Mouse (Mus musculus): ENCODE measurements around the gene B4galt3. TPM values are rescaled to one million over a fixed set of nuclear protein-coding genes. Genes with fewer than 3 reads are reported as not detected.

B4galt3 gene
- total and polyA plus RNA-seq, 2 experiments: 4.8 to 23.9 TPM

DNA sequence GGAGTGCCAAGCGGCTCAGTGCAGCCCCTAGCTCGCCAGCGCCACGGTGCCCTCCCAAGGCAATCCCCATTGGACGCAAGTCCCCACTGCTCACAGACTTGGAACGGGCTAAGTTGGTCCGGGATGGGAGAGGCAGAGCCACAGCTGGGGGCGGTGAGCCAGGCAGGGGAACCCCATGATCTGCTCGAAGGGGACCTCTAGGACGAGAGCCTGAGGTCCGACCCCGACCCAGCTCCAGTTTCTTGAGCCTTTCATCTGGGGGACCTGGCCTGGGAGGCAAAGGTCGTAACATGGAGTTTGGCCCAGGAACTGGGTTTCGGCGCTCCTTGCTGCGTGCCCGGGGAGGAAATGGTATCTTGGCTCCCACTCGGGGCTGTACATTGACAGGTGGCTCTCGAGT is 16.4 kb downstream of the B4galt3 start:
- H3K9ac ChIP-seq (ENCODE audit: low read depth, low read length): no peak overlapping the region
- peaks cover 7% of the 10 kb centered on the region; the same call in 1 of the 2 replicates for H3K79me2 ChIP-seq (ENCODE audit: control insufficient read depth, insufficient read depth, low read length)
- peaks cover 3% of the 10 kb centered on the region for H3K4me1 ChIP-seq (ENCODE audit: control insufficient read depth, insufficient read depth, low read length)
- H3K27ac ChIP-seq (replicated peaks; ENCODE audit: insufficient read depth, low read depth, low read length): no peak overlapping the region
- 91% methylated on average over 19 of the region's 19 CpGs for WGBS
- TF ChIP-seq CTCF (IDR thresholded peaks at IDR 0.05; ENCODE audit: low read depth, low read length): no peak
- no peak for TF ChIP-seq POLR2A (IDR thresholded peaks at IDR 0.05; ENCODE audit: extremely low read depth, insufficient read depth, low read length)
- H3K27me3 ChIP-seq (ENCODE audit: control insufficient read depth, insufficient read depth, low read length): no peaks in the 10 kb centered on the region
- H3K36me3 ChIP-seq (ENCODE audit: control insufficient read depth, insufficient read depth, low read length): peaks cover 10% of the 10 kb centered on the region
- no peak for DNase-seq (ENCODE audit: extremely low read depth, low read depth, low spot score)
- H3K4me3 ChIP-seq (ENCODE audit: insufficient read depth, low read depth, low read length): no peak overlapping the region

DNA sequence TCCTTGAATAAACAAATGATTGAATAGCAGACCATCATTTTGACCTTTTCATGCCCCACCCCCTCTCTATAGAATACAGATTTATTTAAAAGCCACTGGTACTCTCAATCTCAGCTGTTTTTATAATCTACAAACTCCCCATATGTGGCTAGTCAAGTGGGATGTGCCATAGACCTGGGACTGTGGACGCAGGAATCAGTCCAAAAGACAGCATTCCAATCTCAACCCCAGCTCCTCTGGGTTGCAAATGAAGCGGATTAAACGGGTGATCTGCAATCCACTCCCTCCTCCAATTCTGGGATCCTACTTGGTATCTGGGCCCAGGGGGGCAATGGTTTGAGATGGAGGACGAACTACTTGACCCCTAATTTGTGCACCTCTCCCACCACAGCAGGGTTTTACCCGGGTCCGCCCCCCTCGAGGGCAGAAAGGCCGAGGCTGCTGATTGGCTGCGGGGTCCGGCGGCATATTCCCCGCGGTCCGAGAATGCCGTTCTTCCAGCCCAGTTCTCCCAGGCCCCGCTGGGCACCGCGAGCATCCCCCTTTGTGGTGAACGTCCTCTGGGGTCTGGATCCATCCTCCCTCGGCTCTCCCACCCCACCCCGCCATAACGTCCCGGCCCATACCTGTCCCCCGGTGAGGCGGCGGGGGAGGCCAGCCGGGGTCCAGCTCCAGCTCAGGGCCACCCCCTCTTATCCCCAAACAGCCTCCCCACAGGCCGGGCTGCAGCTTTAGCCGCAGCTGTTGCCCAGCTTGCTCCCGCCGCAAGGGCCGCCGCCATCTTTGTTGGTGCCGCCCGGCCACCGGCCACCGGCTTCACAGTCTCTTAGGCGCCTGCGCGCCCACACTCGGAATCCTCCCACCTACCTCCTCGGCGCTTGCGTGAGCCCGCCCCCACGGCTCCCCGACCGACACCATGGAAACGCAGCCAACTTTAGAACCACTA is 17.3 kb downstream of the B4galt3 start, which contains the start of gene Usp21:
Gene Usp21, minus strand, starts transcription at position 856 of the 946 bp plus-strand sequence.
- Histone ChIP-seq H3K4me3 (ENCODE audit: insufficient read depth, low read depth, low read length) (peak within 1 kb of the TSS; percentile 93), H3K79me2 (ENCODE audit: control insufficient read depth, insufficient read depth, low read length) (peaks cover 9% of the 10 kb centered on the region; the same call in 1 of the 2 replicates), H3K4me1 (ENCODE audit: control insufficient read depth, insufficient read depth, low read length) (peaks cover 3% of the 10 kb centered on the region), H3K27me3 (ENCODE audit: control insufficient read depth, insufficient read depth, low read length) (no peaks in the 10 kb centered on the region), H3K9ac (ENCODE audit: low read depth, low read length) (peak within 1 kb of the TSS; percentile 97), H3K36me3 (ENCODE audit: control insufficient read depth, insufficient read depth, low read length) (peaks cover 10% of the 10 kb centered on the region), H3K27ac (replicated peaks; ENCODE audit: insufficient read depth, low read depth, low read length) (peak within 1 kb of the TSS; percentile 75)
- WGBS: under 1% methylated on average over 49 of the region's 49 CpGs
- DNase-seq (ENCODE audit: extremely low read depth, low read depth, low spot score): peak; percentile 69
- TF ChIP-seq CTCF (IDR thresholded peaks at IDR 0.05; ENCODE audit: low read depth, low read length) (no peak), POLR2A (IDR thresholded peaks at IDR 0.05; ENCODE audit: extremely low read depth, insufficient read depth, low read length) (peak; percentile 67; the same call in 1 of the 2 replicates)

DNA sequence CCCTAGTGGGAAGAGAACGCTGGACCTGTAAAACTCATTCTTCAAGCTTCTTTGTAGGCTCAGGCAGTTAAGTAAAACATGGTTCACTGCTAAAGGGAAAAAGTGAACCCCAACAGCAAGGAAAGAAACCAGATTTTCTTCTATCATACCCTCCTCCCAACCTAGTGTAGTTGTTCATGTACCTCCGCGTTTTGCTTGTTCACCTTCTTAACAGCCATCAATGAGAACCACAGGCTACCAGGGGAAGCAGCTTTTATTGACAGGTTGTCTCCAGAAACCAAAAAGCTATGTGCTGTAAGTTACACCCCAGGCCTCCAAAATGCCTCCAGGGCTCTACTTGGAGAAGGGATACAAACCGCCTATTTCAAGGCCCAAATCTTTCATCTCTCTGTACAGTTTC is 18.2 kb downstream of the B4galt3 start:
- WGBS: 66% methylated on average over 4 of the region's 4 CpGs
- Histone ChIP-seq H3K79me2 (ENCODE audit: control insufficient read depth, insufficient read depth, low read length) (peaks cover 13% of the 10 kb centered on the region; the same call in 1 of the 2 replicates), H3K9ac (ENCODE audit: low read depth, low read length) (no peak overlapping the region), H3K36me3 (ENCODE audit: control insufficient read depth, insufficient read depth, low read length) (peaks cover 10% of the 10 kb centered on the region), H3K4me3 (ENCODE audit: insufficient read depth, low read depth, low read length) (no peak overlapping the region), H3K27ac (replicated peaks; ENCODE audit: insufficient read depth, low read depth, low read length) (no peak overlapping the region), H3K4me1 (ENCODE audit: control insufficient read depth, insufficient read depth, low read length) (peaks cover 3% of the 10 kb centered on the region), H3K27me3 (ENCODE audit: control insufficient read depth, insufficient read depth, low read length) (no peaks in the 10 kb centered on the region)
- TF ChIP-seq POLR2A (IDR thresholded peaks at IDR 0.05; ENCODE audit: extremely low read depth, insufficient read depth, low read length) (no peak), CTCF (IDR thresholded peaks at IDR 0.05; ENCODE audit: low read depth, low read length) (no peak)
- DNase-seq (ENCODE audit: extremely low read depth, low read depth, low spot score): no peak

DNA sequence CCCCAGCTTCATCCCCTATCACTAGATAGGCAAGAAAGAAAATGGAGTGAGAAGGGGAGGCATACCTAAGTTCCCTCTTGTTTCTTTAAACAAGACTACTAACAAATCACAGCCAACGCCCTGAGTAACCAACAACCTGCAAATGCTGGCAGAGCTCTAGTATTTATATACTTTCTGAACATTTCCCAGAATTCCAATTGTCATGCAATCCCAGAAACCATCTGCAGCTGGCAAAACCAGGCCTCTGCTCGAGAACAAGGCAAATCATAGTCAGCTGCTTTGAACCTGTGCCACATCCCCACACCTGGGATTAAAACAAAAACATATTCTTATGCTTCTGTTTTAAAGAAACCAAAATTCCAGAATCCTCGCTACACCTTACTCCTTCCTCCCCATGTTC is 23.2 kb downstream of the B4galt3 start:
- Histone ChIP-seq H3K4me3 (ENCODE audit: insufficient read depth, low read depth, low read length) (peak overlapping the region; percentile 84; the same call in 1 of the 2 replicates), H3K4me1 (ENCODE audit: control insufficient read depth, insufficient read depth, low read length) (no peaks in the 10 kb centered on the region), H3K27ac (replicated peaks; ENCODE audit: insufficient read depth, low read depth, low read length) (no peak overlapping the region; the same call in 1 of the 2 replicates), H3K36me3 (ENCODE audit: control insufficient read depth, insufficient read depth, low read length) (peaks cover 10% of the 10 kb centered on the region), H3K79me2 (ENCODE audit: control insufficient read depth, insufficient read depth, low read length) (peaks cover 6% of the 10 kb centered on the region; the same call in 1 of the 2 replicates), H3K27me3 (ENCODE audit: control insufficient read depth, insufficient read depth, low read length) (no peaks in the 10 kb centered on the region), H3K9ac (ENCODE audit: low read depth, low read length) (no peak overlapping the region)
- TF ChIP-seq POLR2A (IDR thresholded peaks at IDR 0.05; ENCODE audit: extremely low read depth, insufficient read depth, low read length): no peak
- no peak for TF ChIP-seq CTCF (IDR thresholded peaks at IDR 0.05; ENCODE audit: low read depth, low read length)
- 50% methylated on average over 3 of the region's 3 CpGs for WGBS
- DNase-seq (ENCODE audit: extremely low read depth, low read depth, low spot score): peak; percentile 53

DNA sequence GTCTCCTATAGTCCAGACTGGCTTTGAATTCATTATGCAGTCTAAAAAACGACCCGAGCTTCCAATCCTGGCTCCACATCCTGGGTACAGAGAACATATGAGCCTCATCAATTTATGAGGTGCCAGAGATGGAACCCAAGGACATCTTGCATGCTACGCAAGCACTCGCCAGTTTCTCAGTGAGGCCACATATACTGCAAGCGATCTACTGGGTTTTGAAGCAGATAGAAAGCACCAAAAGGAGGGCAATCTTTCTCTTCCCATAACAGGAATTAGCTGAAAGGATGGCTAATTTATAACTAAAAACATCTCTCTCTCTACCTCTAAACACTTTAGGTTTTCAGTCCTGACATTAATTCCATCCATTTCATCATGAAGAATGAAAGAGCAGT is 23.8 kb downstream of the B4galt3 start:
- H3K36me3 ChIP-seq (ENCODE audit: control insufficient read depth, insufficient read depth, low read length): peaks cover 6% of the 10 kb centered on the region; the same call in 1 of the 2 replicates
- DNase-seq (ENCODE audit: extremely low read depth, low read depth, low spot score): no peak
- TF ChIP-seq POLR2A (IDR thresholded peaks at IDR 0.05; ENCODE audit: extremely low read depth, insufficient read depth, low read length) (no peak), CTCF (IDR thresholded peaks at IDR 0.05; ENCODE audit: low read depth, low read length) (no peak)
- peak overlapping the region; percentile 84 for H3K4me3 ChIP-seq (ENCODE audit: insufficient read depth, low read depth, low read length)
- peak overlapping the region; percentile 94 for H3K27ac ChIP-seq (replicated peaks; ENCODE audit: insufficient read depth, low read depth, low read length)
- no peaks in the 10 kb centered on the region for H3K4me1 ChIP-seq (ENCODE audit: control insufficient read depth, insufficient read depth, low read length)
- WGBS: 15% methylated on average over 5 of the region's 5 CpGs
- H3K9ac ChIP-seq (ENCODE audit: low read depth, low read length): peak overlapping the region; percentile 87
- no peaks in the 10 kb centered on the region for H3K27me3 ChIP-seq (ENCODE audit: control insufficient read depth, insufficient read depth, low read length)
- peaks cover 6% of the 10 kb centered on the region; the same call in 1 of the 2 replicates for H3K79me2 ChIP-seq (ENCODE audit: control insufficient read depth, insufficient read depth, low read length)

Measured in liver, adult 2 months (tissue).